20 mouse cellular contexts compared by ENCODE assay signal in genomic region chr9:41473506-41473905, GRCm38 (mm10).
DNase-seq lines count a peak whose midpoint lies in the region; ATAC-seq and TF ChIP-seq lines count a peak whose summit lies in the region.
"Had no signal": no experiment of that assay in that cellular context is flagged by ENCODE, and none has a peak within 500 bp of the region (broad histone marks: within the 10 kb centered on the region; RNA-seq: fewer than 3 reads in every experiment).

No protein-coding gene starts in this region.

- TF ChIP-seq CTCF in hindbrain, postnatal 0 days (IDR thresholded peaks at IDR 0.05; ENCODE audit: low read depth), result no peak

- H3K27me3 ChIP-seq in forebrain, embryonic 10.5 days (ENCODE audit: poor library complexity, severe bottlenecking), result no peaks in the 10 kb centered on the region
- no peaks in the 10 kb centered on the region for H3K27me3 ChIP-seq in forebrain, embryonic 15.5 days
- no peaks in the 10 kb centered on the region for H3K27me3 ChIP-seq in hindbrain, embryonic 13.5 days
- H3K27me3 ChIP-seq in hindbrain, embryonic 11.5 days (ENCODE audit: control insufficient read depth, insufficient read depth, low read length), result no peaks in the 10 kb centered on the region
- no peaks in the 10 kb centered on the region for H3K27me3 ChIP-seq in embryonic facial prominence, embryonic 10.5 days (replicated peaks; ENCODE audit: low read depth, poor library complexity, severe bottlenecking)
- H3K27me3 ChIP-seq in hindbrain, postnatal 0 days (ENCODE audit: insufficient read depth, low read length), result no peaks in the 10 kb centered on the region
- H3K27me3 ChIP-seq: embryonic facial prominence, embryonic 15.5 days; heart, embryonic 15.5 days; limb, embryonic 13.5 days; liver, embryonic 13.5 days; neural tube, embryonic 12.5 days had no signal

- ATAC-seq in forebrain, embryonic 15.5 days (replicated peaks), result no peak
- no peak for ATAC-seq in hindbrain, embryonic 13.5 days (ENCODE audit: low FRiP score)
- no peak for ATAC-seq in hindbrain, embryonic 11.5 days (ENCODE audit: low FRiP score)
- ATAC-seq in hindbrain, postnatal 0 days, result no peak

- no peak for DNase-seq in forebrain, embryonic 10.5 days (ENCODE audit: extremely low spot score, low spot score)
- DNase-seq in hindbrain, embryonic 11.5 days (ENCODE audit: low spot score), result no peak
- DNase-seq in embryonic facial prominence, embryonic 10.5 days (ENCODE audit: low spot score), result no peak
- DNase-seq in hindbrain, postnatal 0 days (ENCODE audit: low spot score), result no peak
- DNase-seq in heart, adult 9 months (ENCODE audit: low spot score in 2 of 2), result no peak
- no peak for DNase-seq in adrenal gland, adult 8-10 months
- DNase-seq: adrenal gland, postnatal 10 days; cerebellum, adult 11 months; cerebellum, postnatal 14 days; heart, postnatal 4 days; kidney, postnatal 36 days; liver, embryonic 13.5 days; lung, embryonic 14.5 days; lung, postnatal 4 days had no signal

- no peak overlapping the region for H3K9ac ChIP-seq in forebrain, embryonic 15.5 days (replicated peaks)
- no peak overlapping the region for H3K9ac ChIP-seq in hindbrain, embryonic 13.5 days
- no peak overlapping the region for H3K9ac ChIP-seq in hindbrain, embryonic 11.5 days (ENCODE audit: low read depth, low read length)
- no peak overlapping the region for H3K9ac ChIP-seq in hindbrain, postnatal 0 days (replicated peaks; ENCODE audit: low read length)
- H3K9ac ChIP-seq: embryonic facial prominence, embryonic 15.5 days; heart, embryonic 15.5 days; limb, embryonic 13.5 days; liver, embryonic 13.5 days; lung, embryonic 14.5 days; neural tube, embryonic 12.5 days had no signal

- no peaks in the 10 kb centered on the region for H3K9me3 ChIP-seq in forebrain, embryonic 10.5 days
- no peaks in the 10 kb centered on the region for H3K9me3 ChIP-seq in forebrain, embryonic 15.5 days
- no peaks in the 10 kb centered on the region for H3K9me3 ChIP-seq in hindbrain, embryonic 13.5 days
- no peaks in the 10 kb centered on the region for H3K9me3 ChIP-seq in hindbrain, embryonic 11.5 days (ENCODE audit: control insufficient read depth, low read length)
- no peaks in the 10 kb centered on the region for H3K9me3 ChIP-seq in embryonic facial prominence, embryonic 10.5 days
- no peaks in the 10 kb centered on the region for H3K9me3 ChIP-seq in hindbrain, postnatal 0 days (ENCODE audit: low read length)
- H3K9me3 ChIP-seq: embryonic facial prominence, embryonic 15.5 days; heart, embryonic 15.5 days; limb, embryonic 13.5 days; liver, embryonic 13.5 days; neural tube, embryonic 12.5 days had no signal

- WGBS in forebrain, embryonic 10.5 days, result 90% methylated on average over 5 of the region's 5 CpGs
- 90% methylated on average over 5 of the region's 5 CpGs for WGBS in forebrain, embryonic 15.5 days
- 80% methylated on average over 5 of the region's 5 CpGs for WGBS in hindbrain, embryonic 13.5 days
- whole genome bisulfite sequencing in hindbrain, embryonic 11.5 days, result 90% methylated on average over 5 of the region's 5 CpGs
- 91% methylated on average over 5 of the region's 5 CpGs for WGBS in embryonic facial prominence, embryonic 10.5 days
- WGBS in hindbrain, postnatal 0 days, result 80% methylated on average over 5 of the region's 5 CpGs

- no peak overlapping the region for H3K4me2 ChIP-seq in forebrain, embryonic 15.5 days (replicated peaks)
- no peak overlapping the region for H3K4me2 ChIP-seq in hindbrain, embryonic 13.5 days
- no peak overlapping the region for H3K4me2 ChIP-seq in hindbrain, embryonic 11.5 days (replicated peaks; ENCODE audit: low read depth, low read length)
- H3K4me2 ChIP-seq in hindbrain, postnatal 0 days (ENCODE audit: low read depth, low read length), result no peak overlapping the region
- H3K4me2 ChIP-seq: embryonic facial prominence, embryonic 15.5 days; heart, embryonic 15.5 days; limb, embryonic 13.5 days; liver, embryonic 13.5 days; lung, embryonic 14.5 days; neural tube, embryonic 12.5 days had no signal

- 0 out of 2 replicates have a peak overlapping the region, but pooled peaks have one; percentile 84 for H3K27ac ChIP-seq in forebrain, embryonic 10.5 days
- H3K27ac ChIP-seq in forebrain, embryonic 15.5 days (replicated peaks), result no peak overlapping the region
- H3K27ac ChIP-seq in hindbrain, embryonic 13.5 days, result peak overlapping the region; percentile 73
- no peak overlapping the region for H3K27ac ChIP-seq in hindbrain, embryonic 11.5 days (ENCODE audit: low read depth, low read length)
- 0 out of 2 replicates have a peak overlapping the region, but pooled peaks have one; percentile 86 for H3K27ac ChIP-seq in embryonic facial prominence, embryonic 10.5 days (replicated peaks)
- H3K27ac ChIP-seq in hindbrain, postnatal 0 days, result peak overlapping the region; percentile 82; the same call in 1 of the 2 replicates
- H3K27ac ChIP-seq: embryonic facial prominence, embryonic 15.5 days; heart, embryonic 15.5 days; liver, embryonic 13.5 days had no signal

- no peaks in the 10 kb centered on the region for H3K36me3 ChIP-seq in forebrain, embryonic 10.5 days (replicated peaks)
- no peaks in the 10 kb centered on the region for H3K36me3 ChIP-seq in forebrain, embryonic 15.5 days
- H3K36me3 ChIP-seq in hindbrain, embryonic 13.5 days, result no peaks in the 10 kb centered on the region
- H3K36me3 ChIP-seq in hindbrain, embryonic 11.5 days (ENCODE audit: control insufficient read depth, insufficient read depth, low read length), result no peaks in the 10 kb centered on the region
- no peaks in the 10 kb centered on the region for H3K36me3 ChIP-seq in embryonic facial prominence, embryonic 10.5 days (replicated peaks)
- no peaks in the 10 kb centered on the region for H3K36me3 ChIP-seq in hindbrain, postnatal 0 days (ENCODE audit: insufficient read depth, low read length)
- H3K36me3 ChIP-seq: embryonic facial prominence, embryonic 15.5 days; heart, embryonic 15.5 days; limb, embryonic 13.5 days; liver, embryonic 13.5 days; neural tube, embryonic 12.5 days had no signal

- peaks cover 31% of the 10 kb centered on the region for H3K4me1 ChIP-seq in forebrain, embryonic 10.5 days
- H3K4me1 ChIP-seq in forebrain, embryonic 15.5 days, result peaks cover 47% of the 10 kb centered on the region
- H3K4me1 ChIP-seq in hindbrain, embryonic 13.5 days (replicated peaks), result peaks cover 58% of the 10 kb centered on the region
- H3K4me1 ChIP-seq in hindbrain, embryonic 11.5 days (replicated peaks; ENCODE audit: control insufficient read depth, insufficient read depth, low read length), result 0 out of 2 replicates have a peak, but pooled peaks cover 6% of the 10 kb centered on the region
- peaks cover 35% of the 10 kb centered on the region for H3K4me1 ChIP-seq in embryonic facial prominence, embryonic 10.5 days
- H3K4me1 ChIP-seq in hindbrain, postnatal 0 days (ENCODE audit: insufficient read depth, low read length), result peaks cover 12% of the 10 kb centered on the region
- H3K4me1 ChIP-seq: liver, embryonic 13.5 days had no signal

- H3K4me3 ChIP-seq in forebrain, embryonic 10.5 days, result no peak overlapping the region
- H3K4me3 ChIP-seq in forebrain, embryonic 15.5 days, result no peak overlapping the region
- H3K4me3 ChIP-seq in hindbrain, embryonic 13.5 days, result no peak overlapping the region
- no peak overlapping the region for H3K4me3 ChIP-seq in hindbrain, embryonic 11.5 days (ENCODE audit: low read depth, low read length)
- H3K4me3 ChIP-seq in embryonic facial prominence, embryonic 10.5 days, result no peak overlapping the region
- no peak overlapping the region for H3K4me3 ChIP-seq in hindbrain, postnatal 0 days (ENCODE audit: low read length)
- H3K4me3 ChIP-seq: embryonic facial prominence, embryonic 15.5 days; heart, embryonic 15.5 days; limb, embryonic 13.5 days; liver, embryonic 13.5 days; neural tube, embryonic 12.5 days had no signal

Comparison
In these comparisons a context has a peak if more than half of its experiments do, and no peak if none do; other contexts are left out.
1. H3K27ac ChIP-seq: peak in forebrain, embryonic 10.5 days (single experiment), hindbrain, embryonic 13.5 days (single experiment), embryonic facial prominence, embryonic 10.5 days (single experiment) and hindbrain, postnatal 0 days (single experiment); none in forebrain, embryonic 15.5 days (single experiment) and hindbrain, embryonic 11.5 days (single experiment).